Mouse (Mus musculus) megakaryocyte progenitor cell, adult 5-6 weeks (primary cell): Measurements from ENCODE around the gene Tspan5. TPM values are rescaled to one million over a fixed set of nuclear protein-coding genes. Genes with fewer than 3 reads are reported as not detected.

ENCODE experiments used
- ATAC-seq: replicated peaks from 2 replicates; pipeline ENCODE4 v1.8.0; 2016; ENCODE audit warnings: mild to moderate bottlenecking, moderate TSS enrichment, inconsistent platforms; ENCODE audit not compliant: poor library complexity
- total RNA-seq, 2 experiments: library from RNA; stranded (forward) in 1 of 2; stranded (reverse) in 1 of 2; fragments of 157-497, 149-512 nt in 1 of 2; fragments of 200-1000 nt in 1 of 2; gene quantifications; 2 replicates each; pipeline versions ENCODE4 v1.2.3 to v1.2.4; 2015 to 2017

The Tspan5 gene
- total RNA-seq, 2 experiments from 2014 or later: 26.5 to 40.5 TPM

DNA sequence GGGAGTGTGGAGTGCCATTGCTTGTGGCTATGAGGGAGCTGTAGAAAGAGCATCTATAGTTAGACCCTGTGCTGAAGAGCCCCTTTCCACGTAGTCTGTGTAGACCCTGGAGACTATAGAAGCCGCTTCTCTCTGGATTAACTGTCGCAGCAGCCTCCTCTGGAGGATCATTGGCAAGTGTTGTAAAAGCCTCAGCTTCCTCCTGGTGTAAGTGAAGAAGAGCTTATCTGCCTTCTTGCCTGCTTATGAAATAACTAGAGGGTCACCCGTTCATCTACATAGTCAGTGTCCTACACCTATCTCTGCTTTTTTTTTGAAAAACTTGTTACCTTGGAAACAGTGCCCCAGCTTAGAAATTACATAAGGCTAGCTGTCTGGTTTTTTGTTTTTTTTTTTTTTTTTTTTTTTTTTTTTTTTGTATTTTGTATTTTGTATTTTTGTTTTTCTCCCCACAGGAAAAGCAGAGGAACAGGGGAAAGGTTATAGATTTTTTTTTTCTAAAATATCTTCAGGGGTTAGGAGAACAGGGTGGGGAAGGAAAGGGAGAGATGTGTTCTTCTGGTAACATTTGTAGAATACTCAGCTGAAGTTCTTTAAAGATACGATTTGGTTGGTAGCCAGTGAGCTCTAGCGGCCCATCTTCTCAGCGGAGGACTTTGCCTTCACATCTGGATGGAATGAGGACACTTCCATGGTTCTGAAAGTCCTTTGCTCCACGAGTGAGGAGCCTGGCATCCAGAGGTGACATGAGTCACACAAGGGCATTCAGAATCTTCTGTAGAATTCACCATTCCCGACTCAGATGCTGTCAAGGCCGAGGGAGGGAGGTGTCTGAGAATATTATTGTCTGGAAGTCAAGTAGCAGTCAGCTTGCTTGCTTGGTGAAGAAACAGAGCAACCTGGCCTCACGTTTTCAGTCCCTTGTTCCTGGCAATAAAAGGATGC lies 62.4 kb downstream of the Tspan5 start:
- peak; percentile 39 for ATAC-seq

- ATAC-seq: no peak
Observed at GRCm38 (mm10) chr3:138807795-138808194, 65.8 kb downstream of the Tspan5 start.

- no peak for ATAC-seq
Observed at GRCm38 (mm10) chr3:138809509-138809908, 67.5 kb downstream of the Tspan5 start.

DNA sequence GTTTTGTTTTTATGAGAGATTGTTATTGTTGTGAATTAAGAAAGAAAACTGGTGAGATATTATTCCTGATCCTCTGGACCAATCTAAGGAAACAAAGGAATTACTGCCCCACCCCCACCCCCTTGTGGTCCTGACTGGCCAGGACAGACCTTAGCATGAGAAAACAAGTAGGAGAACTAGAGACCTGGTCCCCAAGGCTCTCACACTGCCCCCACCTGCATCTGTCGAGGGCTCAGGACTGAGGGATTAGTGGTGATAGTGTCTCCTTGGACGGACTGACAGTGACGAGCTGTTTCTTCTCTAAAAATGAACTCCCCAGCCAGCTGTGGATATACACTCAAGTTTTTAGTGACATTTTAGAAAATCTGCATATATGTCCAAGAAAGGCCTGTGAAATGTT lies 70.6 kb downstream of the Tspan5 start:
- no peak for ATAC-seq

- ATAC-seq: no peak
Observed at GRCm38 (mm10) chr3:138813139-138813810, 71.3 kb downstream of the Tspan5 start.

DNA sequence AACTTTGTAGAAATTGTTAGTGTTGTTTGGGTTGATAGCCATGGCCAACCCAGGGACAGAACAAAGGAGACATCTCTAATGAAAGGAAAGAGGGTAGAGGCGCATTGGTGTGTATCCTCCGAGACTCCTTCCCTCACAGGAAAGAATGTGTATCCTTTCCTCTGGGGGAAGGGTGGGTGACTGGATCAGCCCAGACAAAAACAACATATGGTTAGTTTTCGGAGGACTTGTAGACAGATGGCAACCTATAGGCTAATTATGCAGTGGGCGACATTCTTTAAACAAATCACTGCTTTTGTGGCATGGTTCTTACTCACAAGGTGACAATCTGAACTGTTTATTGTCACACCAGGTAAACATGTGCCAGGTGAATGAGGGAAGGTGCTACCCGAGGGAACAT lies 72.5 kb downstream of the Tspan5 start:
- ATAC-seq: no peak

DNA sequence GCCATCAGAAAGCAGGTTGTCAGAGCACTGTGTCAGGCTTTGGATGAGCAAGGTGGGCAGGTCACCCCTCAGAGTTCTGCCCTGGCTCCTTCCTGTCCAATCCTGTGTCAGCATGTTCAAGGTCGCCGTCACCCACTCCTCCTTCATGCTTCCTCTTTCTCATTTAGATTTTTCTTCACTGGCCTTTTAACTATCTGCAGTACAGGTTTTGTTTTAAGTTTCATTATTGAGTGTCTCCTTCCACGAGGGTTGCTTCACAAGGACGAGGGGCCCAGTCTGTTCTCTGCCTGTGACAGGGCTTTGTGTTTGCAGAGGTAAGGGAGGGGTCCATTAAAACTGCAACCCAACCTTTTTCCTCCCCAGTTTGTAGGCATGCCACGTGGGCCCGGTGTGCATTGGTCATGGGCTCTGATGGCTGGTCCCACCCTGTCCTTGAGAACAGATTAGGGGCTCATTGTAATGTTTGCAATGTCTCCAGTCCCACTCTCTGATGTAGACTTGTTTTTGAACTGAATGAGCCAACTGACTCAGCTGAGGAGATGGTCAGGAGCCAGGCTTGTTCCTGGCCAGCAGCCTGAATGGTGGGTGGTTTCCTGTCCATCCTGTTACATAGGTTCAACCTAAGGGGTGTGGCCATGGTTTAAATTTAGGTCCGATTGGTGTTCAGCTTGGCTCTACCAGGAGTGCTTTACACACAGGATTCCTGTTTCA lies 73.3 kb downstream of the Tspan5 start:
- ATAC-seq: peak; percentile 59

DNA sequence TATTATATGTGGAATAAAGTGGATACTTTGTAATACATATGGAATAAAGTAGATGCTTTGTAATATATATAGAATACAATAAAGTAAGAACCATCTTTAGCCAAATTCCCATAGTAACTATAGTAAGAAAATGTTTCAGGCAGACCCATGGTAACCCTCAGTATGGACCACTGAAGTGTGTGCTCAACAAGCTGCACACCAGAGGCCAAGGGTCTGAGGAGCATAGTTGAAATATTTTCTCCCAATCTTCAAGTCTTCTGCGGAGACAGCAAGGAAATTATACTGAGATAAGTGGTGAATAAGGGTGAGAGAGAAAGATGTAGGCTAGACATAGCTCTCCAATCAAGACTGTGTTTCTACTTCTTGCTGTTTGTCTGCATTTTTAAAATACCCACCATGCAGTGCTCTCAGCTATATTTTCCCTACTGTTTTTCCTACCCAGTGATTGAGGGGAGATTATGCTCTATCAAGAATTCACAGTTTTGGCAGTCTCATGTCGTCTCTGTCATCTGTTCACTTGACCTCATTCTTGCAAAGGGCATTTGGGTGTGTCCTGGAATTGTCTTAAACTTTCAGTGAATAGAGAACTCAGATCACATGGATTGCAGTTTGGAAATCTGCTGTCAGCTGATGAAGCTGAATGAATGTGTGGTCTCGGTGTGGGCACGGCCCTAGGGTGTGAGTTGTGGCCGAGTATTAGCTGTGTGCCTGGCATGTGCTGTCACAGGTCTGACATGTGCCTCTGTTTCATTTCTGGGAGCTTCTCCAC lies 75.1 kb downstream of the Tspan5 start:
- ATAC-seq: no peak

DNA sequence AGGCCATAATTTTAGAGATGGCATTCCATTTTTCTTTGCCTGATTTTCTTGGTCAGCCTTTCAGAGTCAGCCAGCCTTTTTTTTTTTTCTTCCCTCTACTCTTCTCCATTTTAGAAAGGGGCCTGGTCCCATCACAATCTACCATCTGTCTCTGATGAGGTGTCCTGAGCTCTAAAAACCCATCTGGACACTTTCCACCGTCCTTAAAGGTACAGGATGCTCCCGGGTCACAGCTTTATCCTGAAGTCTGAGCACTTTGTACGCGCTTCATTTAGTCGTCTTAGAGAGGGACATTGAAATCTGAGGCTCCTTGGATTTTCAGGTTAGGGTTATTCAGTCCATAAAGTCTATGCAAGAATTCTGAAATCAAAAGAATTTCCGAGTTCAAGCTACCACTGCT lies 77.9 kb downstream of the Tspan5 start:
- ATAC-seq: no peak

DNA sequence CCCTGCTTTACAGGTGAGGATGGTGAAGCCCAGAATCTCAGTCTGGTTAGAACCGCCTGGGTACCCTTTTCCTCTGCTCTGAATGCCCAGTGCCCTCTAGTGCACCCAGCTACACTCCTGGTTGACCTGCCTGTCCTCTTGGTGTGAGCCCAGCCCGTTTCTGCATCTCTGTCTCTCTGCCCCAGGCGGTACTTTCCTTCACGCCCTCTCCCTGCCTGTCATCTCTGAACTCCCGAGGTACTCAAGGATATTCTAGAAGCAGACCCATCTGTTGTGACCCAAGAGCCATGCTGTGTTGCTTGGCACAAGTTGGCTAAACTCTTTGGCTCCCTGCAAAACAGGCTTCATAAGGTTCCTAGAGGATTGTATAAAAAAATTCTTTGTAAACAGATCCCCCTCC lies 78.3 kb downstream of the Tspan5 start:
- no peak for ATAC-seq

DNA sequence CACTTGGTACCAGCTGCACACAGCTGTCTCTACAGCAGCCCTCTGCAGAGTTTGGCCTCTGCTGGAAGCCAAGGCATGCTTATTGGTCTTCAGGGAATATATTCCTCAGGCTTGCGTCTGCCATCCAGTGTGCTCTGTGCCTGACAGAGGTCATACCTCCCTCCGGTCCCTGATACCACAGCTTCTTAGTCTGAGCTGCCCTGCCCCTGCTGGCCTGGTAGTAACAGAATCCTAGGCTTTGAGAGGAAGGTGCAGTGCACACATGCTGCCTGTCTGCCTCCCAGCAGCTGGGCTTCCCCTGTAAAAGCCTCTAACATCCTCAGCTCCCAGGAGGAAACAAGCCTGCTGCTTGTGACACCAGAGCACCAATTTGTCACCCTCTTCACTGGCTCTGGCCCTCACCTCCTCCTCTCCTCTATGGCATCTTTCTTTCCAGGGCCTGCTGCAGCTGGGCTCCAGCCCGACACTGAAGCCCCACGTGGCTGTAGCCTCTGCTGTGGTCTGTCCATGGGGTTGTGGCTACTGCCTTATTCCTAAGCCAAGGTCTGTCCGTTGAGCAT lies 80.0 kb downstream of the Tspan5 start:
- ATAC-seq: no peak

DNA sequence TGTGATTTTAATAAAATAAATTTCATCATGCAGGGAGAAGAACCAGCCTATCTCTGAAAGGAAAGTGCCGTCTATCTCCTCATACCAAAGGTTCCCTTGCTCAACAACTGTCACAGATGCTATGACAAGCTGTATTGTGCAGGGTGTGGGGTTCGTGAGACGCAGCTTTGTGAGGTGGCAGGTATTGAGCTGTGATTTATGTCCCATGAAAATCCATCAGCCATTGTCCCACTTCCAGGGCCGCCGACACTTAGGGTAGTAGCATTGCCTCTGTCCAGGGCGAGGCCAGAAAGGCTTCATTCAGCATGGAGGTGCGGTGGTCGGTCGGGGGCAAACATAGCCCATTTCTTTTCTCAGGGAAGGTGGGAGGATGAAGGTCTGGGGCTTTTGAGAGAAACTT lies 81.9 kb downstream of the Tspan5 start:
- ATAC-seq: no peak

DNA sequence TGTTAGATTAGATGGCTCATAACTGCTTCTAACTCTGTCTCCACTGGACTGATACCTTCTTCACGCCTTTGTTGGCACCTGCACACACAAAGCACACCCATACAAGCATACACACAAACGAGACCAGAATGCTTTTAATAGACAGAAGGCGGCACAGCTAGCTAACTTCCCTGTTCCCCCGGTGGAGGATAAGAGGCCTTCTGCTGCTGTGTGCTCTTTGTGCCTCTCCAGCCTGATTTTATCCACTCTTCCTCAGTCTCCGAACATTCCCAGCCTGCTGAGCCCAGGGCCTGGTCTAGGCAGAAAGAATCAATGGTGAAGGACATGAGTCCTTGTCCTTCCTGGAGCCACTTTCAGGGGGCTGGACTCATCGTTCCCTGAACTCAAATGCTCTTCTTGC lies 83.3 kb downstream of the Tspan5 start:
- ATAC-seq: no peak

DNA sequence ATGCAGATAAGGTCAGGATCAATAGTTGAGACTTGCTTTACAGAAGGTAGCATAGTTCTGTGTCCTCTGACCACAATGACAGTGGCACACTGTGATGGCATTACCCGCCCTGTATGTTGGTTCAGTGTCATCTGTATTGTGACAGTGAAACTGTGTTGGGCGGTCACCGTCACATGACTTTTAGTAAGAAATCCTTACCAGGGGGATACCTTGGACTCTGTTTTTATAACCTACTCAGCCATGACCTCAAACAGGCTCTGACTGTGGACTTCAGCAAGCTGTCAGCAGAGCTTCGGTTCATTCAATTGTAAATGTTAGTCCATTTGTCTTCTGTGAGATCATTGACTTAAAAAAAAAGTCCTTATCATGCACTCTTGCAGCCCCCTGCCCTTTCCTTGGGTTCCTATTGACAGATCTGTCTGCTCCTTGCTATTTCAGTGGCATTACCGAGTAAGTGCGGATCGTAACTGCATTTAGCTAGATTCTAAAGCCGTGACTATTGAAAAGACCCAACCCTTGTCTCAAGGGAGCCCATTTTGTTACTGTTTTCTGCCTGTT lies 84.3 kb downstream of the Tspan5 start:
- no peak for ATAC-seq

GRCm38 (mm10) chr3:138832827-138833517 lies 91.0 kb downstream of the Tspan5 start:
- ATAC-seq: no peak

DNA sequence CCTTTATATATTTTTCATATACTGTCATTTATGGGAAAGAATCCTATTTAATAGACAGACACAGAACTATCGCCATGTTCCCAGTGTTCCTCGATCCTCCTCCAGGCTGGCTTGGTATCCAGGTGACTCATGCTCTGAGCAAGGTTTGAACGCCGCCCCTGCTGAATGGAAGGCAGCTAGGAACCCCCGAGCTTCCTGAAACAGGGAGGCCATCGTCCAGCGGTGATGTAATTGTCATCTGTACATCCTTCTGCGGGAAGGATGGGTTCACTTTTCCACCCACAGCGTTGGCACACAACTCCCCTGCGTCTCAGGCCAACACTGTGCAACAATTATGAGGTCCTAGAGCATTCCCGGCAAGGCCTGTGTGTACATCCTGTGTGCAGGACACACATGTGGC lies 92.2 kb downstream of the Tspan5 start:
- no peak for ATAC-seq

DNA sequence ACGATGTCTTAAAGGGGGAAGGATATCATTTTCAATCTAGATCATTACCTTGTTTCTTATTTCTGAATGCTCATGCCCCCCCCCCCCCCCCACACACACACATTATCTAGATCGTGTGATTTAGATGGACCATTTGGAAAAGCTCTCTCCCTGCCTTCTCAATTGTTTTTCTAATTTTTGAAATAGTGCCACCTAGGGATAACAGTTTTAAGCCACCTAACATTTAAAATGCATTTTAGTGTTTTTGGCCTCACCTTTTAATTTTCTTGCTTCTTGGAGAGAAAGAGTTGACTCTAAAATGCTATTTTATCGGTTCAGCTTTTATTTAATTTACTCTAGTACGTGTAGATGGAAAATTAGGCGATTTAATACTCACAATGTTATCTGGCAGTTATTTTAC lies 94.9 kb downstream of the Tspan5 start:
- ATAC-seq: no peak

GRCm38 (mm10) chr3:138837651-138838050 lies 95.7 kb downstream of the Tspan5 start:
- no peak for ATAC-seq

GRCm38 (mm10) chr3:138839656-138840055 lies 97.7 kb downstream of the Tspan5 start:
- 0 out of 2 replicates have a peak, but pooled peaks have one; percentile 14 for ATAC-seq

DNA sequence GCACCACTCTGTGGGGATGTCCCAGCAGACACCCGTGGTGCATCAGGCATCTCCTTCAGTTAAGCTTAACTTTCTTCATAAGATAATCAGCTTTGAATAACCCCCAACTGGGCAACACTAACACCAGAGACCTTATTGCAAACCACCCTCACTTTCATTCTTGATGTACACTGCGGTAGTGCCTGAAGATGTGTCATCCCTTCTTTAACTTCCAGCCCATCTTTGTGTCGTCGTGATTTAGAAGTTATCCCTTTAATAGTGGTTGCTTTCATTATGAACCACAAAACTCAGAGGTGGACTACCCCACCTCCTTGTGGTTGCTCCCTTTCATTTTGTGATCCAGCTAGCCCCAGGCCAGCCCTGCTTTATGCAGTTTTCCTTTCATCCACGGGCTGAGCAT lies 99.3 kb downstream of the Tspan5 start:
- ATAC-seq: no peak
